Mouse (Mus musculus): ENCODE data around the gene Dennd4a.
"Not testable (repeated sequence)": the region's sequence is repeated elsewhere in the genome, so short reads cannot be mapped to it uniquely, and the experiment has no call there.

Gene Dennd4a

DNA sequence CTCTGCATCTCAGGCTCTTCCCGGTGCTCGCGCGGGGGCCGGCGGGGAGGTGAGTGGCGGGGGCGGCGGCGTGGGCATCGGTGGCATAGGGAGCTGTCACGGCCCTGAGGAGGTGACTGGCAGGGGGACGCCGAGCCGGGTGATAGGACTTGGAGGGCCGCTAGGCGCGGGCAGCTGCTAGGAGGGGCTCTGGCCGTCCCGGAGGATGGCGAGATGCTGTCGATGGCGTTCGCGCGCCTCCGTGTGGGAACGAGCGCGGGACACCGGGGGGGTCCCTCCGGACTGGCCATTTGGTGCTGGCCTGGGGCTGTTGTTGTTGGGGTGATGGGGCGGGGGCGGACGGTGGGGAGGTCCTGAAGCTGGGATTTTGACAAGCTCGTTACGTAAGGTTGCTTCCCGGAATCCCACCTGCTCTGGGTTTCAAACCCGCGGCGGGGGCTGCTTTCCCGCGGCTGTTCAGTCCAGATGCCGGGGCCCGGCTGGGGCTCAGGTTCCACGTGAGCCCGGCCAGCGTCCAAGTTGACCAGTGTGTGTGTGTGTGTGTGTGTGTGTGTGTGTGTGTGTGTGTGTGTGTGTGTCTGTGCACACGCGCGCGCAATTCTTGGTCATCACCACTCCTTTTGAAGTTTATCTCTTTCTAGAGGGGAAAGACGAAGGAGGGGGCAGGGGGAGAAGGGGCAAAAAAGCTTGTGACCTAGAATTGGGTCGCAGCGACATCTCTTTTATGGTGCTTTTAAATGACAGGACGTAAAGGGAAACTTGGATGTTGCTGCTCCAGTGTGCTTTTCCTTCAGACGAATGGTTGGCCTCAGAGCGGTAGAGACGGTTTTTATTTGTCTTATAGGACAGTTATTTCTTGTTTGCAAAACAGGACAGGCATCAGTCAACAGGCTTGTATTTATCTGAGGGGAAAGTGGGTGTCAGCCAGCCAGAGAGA lies 666 bp downstream of the Dennd4a start:
- peak; percentile 71 for DNase-seq (ENCODE audit: low spot score)

DNA sequence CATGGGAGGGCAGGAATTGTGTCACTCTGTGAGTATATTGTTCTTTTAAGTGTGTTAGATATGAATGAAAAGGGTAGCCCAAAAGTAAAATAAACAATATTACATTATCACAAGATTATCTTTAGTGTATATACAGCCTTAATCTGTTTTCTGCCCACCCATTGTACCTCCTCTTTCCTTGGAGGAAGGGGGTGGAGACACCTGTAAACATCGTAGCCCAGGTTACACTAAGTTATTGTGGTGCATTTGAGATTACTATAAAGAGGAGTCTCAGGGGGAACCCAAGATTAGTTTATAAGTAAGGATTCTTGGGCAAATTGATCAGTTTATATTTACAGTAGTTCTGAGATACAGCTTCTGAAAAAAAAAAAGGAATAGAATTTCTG lies 1.3 kb downstream of the Dennd4a start:
- DNase-seq (ENCODE audit: low spot score), result no peak

DNA sequence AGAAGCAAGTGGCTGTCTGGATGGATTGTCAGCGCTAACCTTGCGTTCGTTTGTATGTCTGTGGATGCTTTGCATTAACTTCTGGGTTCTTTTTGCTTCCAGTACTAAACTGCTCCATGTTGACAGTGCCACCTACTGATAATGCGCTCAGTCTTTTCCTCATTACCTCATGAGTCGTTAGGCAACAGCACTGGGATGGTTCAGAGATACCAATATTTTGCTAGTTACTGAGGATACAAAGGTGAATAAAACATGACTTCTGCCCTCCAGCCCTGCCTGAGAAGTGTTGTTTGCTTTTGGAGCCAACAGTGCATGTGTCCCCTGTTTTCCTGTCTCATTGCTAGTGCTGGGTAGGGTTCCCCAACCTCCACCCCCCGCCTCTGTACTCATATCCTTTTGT lies 3.1 kb downstream of the Dennd4a start:
- DNase-seq (ENCODE audit: low spot score), result no peak

DNA sequence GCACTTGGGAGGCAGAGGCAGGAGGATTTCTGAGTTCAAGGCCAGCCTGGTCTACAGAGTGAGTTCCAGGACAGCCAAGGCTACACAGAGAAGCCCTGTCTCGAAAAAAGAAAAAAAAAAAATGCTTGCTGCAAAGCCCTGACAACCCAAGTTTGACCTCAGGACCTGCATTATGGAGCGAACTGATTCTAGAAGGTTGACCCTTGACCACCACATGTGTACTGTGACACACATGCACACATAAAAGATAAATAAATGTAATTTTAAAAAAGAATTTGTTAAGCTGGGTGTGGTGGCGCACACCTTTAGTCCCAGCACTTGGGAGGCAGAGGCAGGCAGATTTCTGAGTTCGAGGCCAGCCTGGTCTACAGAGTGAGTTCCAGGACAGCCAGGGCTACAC lies 8.5 kb downstream of the Dennd4a start:
- not testable (repeated sequence) for DNase-seq (ENCODE audit: low spot score)

DNA sequence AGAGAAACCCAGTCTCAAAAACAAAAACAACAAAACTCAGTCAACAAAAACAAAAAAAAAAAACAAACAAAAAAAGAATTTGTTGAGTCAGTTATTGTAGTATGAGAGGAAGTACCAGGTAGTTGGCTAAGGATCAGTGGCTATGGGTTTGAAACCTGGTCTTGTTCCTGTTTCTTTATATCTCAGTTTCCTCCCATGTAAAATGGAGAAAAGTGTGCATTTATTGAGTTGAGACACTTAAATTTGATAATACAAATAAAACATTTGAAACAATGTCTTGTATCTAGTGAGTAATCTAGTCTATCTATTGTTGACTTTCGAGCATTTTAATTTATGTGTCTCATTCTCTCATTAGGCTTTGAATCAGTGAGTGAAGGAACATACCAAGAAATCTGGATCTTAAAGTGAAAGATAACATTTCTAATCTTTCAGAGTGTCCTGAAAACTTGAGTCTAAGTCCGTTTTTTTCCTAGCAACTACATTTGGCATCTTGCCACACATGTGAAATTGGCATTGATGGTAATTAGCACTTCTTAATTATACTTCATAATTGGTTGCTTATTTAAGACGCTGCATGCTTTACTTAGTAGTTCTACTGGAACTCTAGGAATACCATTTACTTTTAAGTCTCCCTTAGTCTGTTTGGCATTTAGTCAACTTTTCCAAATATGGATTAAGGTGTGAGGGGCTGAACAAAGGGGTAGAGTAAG lies 9.1 kb downstream of the Dennd4a start:
- DNase-seq (ENCODE audit: low spot score), result no peak

DNA sequence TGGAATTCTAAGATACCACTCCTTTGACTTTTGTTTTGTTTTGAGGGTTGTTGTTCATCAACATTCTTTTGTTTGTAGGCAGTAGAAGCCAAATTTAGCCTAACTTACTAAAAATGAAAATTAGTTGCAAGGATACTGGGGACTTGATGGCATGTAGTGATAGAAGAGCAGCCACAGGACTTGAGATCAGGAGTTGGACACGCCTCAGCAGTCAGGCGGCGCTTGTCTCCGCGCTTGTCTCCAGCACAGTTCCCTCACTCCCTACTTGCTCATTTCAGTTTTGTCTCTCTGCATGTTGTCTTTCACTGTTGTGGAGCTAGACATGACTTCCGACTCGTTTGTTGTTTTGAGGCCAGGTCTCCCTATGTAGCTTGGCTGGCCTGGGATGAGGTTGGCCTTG lies 11.1 kb downstream of the Dennd4a start:
- no peak for DNase-seq (ENCODE audit: low spot score)

DNA sequence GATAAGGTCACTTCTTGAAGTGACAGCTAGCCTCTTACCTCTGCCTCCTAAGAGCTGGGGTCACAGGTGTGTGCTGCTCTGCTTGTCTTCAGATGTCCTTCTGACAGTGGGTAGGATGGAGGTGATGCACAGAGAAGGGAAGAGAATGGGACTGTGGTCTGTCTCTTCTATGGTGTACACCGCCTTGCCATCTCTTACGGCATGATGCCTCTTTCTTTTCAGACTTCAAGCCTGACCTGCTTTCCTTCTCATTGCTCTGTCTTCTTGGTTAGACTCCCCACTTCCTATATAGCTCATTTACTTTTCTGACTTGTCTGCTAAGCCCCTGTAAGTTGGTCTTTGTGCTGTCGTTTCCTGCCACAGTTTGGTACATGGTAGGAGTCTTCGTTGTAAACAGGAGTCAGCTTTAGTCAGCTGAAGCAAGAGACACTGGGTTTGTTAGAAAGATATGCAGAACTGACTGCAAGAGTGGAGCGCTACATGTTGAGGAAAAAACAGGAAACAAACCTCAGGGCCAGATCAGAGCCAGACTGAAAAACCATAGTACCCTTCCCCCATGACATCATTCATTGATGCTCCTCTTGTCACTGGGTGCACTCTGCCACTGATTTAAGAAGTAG lies 13.4 kb downstream of the Dennd4a start:
- no peak for DNase-seq (ENCODE audit: low spot score)

DNA sequence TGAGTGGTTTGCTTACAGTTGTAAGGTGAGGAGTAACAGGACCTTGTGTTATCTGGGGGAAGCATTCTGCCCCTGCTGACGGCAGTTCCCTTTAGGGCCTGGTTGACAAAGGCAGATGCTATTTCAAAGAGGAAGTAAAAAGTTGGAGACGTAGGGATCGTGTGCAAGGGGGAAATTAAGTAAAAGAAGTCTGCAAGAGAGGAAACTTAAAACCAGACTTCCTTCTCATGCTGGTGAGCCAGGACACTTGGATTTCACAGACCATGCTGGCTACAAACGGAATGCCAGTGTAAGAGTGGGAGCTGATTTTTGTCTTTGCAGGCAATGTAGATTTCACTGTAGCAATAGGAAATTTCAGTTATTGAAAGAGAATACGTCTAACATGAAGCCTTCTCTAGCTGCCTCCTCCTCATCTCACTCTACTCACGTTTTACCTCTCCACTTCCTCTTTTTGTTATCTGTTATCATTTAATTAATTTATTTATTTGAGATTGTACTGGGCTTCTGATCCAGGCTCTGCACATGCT lies 19.0 kb downstream of the Dennd4a start:
- DNase-seq (ENCODE audit: low spot score), result no peak

DNA sequence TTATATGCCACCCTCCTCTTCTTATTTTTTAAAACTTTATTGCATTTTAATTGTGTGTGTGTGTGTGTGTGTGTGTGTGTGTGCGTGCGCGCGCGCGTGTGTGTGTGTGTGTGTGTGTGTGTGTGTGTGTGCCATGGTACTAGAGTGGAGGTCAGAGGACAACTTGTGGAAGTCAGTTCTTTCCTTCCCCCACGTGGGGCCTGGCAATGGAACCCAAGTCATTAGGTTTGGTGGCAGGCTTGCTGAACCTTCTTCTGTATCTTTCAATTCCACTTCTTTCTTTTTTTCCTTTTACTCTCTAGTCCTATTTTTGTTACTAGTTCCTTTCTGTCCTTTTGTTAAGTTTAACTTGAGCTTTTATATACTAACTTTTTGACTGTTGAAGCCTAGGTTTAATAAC lies 19.5 kb downstream of the Dennd4a start:
- DNase-seq (ENCODE audit: low spot score), result no peak

DNA sequence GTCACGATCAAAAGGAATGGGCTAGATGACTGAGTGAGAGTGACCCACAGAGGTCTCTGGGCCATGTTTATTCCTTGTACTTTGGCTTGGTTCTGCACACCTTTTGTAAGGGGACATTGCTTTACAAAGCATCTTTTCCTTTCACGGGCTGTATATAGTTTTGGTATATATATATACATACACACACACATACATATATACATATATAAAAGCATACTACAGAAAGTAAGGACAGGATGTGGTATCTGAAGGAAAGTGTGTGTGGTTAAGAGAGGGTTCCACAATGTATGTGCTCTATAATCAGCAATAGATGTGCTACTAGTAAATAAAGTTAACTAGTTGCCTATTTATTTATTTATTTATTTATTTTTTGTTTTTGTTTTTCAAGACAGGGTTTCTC lies 20.6 kb downstream of the Dennd4a start:
- no peak for DNase-seq (ENCODE audit: low spot score)

DNA sequence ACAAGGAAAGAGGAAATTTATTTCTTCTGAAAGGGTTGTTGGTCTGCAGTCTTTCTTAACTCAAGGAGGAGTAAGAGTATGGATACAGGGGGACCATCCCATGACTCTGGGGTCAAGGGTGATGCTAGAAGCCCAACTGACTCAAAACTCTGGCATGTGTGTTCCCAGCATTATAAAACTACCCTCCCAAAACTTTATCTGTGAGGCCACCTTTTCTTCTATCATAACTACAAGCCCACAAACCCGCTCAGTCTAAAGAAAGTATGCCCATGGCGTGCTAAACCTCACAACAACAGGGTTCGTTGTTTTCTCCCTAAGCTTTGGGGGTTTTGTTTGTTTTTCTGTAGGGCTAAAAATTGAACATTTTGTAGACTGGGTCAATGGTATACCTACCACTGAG lies 23.3 kb downstream of the Dennd4a start:
- no peak for DNase-seq (ENCODE audit: low spot score)

DNA sequence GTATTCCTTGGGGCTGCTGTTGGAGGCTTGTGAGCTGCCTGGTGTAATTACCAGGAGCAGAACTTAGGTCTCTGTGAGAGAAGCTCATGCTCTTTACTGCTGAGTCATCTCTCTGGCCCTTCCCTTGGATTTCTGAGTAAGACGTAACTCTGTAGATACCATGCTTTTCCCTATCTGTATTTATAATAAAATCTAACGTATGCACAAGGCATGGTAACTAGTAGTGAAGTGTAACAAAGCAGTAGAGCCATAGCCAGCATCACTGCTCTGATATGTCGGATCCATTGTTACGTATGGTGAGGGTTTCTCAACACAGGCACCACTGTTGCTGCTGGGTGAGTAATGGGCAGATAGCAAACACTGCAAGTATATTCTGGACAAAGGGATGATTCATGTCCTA lies 34.2 kb downstream of the Dennd4a start:
- no peak for DNase-seq (ENCODE audit: low spot score)

DNA sequence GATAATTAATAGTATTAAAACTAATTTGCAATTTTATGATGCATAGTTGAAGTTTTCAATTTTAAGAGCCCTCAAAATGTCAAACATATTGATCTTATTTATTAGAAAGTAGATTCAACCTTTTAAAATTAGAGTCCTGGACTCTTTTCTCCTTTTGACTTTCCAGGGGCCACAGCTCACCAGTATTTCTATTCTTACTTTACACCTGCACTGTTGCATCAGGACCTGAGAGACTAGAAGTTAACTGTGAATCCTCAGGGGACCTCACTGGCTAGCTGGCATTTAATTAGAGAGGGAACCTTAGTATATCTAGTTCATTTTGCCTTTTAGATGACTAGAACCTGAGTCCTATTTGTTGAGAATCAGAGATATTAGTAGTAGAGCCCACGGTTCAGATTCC lies 38.4 kb downstream of the Dennd4a start:
- DNase-seq (ENCODE audit: low spot score), result no peak

DNA sequence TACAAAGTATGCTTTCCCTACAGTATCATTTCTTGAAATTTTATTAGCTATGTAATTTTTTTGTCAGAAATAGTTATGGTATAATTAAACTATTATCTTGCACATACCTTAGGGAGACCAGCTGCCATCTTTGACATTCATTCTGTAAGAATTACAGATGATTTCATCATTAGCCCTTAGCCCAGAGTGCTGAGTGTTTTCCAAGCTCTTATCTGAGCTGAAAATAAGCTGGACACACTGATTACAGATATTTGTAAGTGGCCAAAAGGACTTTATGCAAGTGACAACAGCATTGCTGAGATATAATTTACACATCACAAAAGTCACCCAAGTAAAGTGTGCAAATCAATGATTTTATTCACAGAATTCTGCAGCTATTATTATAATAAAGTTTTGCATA lies 48.9 kb downstream of the Dennd4a start:
- DNase-seq (ENCODE audit: low spot score), result no peak

DNA sequence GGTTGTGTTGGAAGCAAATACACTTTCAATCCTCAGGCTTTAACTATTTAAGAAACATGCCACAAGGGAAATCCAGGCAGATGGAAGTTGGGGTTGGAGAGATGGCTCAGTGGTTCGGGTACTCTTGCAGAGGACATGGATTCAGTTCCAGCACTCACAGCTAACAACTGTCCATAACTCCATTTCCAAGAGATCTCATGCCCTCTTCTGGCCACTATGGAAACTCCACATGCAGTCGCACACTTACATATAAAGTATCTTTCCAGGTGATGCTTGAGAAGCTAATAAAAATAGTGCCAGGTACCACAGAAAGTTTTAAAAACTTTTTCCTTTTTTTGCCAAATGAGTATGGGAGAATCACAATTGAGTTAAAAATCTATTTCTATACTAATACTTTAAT lies 51.5 kb downstream of the Dennd4a start:
- no peak for DNase-seq (ENCODE audit: low spot score)

DNA sequence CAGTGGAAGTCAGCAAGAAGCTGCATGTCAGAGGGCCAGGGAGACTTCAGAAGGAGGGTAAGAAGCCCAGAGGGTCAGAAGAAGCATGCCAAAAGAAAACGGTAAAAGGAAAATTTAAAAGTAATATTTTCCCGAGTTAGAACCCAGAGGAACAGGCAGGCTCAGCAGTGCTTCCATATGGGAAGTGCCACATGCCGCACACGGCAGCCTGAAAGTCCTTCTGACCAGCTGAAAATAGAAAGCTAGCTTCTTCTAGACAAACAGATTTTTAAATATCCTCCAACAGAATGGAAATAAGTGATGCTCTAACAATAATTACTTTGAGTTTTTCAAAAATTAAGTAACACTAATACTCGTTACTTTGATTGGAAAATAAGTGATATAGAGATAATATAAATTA lies 74.9 kb downstream of the Dennd4a start:
- no peak for DNase-seq (ENCODE audit: low spot score)

DNA sequence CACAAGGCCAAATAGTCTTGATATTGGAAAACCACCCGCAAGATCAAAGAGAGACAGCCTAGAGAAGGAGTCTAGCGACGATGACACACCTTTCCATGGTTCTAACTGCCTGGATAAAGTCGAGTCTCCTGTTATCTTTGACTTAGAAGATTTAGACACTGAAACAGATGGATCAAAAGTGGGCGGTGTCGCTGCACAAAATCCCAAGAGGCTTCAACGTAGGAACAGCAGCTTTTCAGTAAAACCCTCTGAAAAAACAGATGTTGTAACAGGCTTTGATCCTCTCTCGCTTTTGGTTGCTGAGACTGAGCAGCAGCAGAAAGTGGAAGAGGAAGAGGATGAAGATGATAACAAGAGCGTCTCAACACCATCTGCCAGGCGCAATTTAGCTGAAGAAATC lies 85.5 kb downstream of the Dennd4a start:
- DNase-seq (ENCODE audit: low spot score), result no peak

DNA sequence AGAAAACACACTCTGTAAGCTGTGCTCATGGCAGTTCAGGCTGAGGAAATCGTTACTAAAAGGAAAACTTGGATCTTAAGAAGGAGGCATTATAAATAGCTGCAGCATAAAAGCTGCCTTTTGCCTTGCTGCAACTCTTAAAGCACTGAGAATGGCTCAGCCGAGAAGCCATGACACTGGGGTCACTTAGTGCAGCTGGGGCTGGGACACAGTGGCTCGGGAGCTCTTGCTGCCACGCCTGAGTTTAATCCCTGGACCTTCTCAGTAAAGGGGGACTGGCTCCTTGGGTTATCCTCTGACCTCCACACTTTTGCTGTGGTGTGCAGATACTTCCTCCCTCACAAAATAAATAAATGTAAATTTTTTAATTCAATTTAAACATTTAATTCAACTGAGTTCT lies 91.7 kb downstream of the Dennd4a start:
- no peak for DNase-seq (ENCODE audit: low spot score)

DNA sequence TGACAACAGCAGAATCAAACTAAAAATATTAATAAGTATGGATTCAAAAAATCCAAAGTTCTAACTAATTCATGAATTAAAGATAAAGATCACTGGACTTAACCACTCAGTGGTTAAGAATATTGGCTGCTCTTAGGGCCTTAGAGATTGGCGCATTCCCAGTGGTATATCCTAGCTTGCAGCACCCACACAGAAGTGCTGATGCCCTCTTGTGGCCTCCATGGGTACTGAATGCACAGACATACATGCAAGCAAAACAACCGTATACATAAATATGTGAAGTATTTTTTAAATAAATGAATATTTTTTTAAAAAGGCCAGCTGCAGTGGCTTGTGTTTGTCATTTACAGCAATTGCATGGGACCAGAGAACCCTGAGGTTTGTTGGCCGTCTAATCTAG lies 92.2 kb downstream of the Dennd4a start:
- DNase-seq (ENCODE audit: low spot score), result peak; percentile 28

DNA sequence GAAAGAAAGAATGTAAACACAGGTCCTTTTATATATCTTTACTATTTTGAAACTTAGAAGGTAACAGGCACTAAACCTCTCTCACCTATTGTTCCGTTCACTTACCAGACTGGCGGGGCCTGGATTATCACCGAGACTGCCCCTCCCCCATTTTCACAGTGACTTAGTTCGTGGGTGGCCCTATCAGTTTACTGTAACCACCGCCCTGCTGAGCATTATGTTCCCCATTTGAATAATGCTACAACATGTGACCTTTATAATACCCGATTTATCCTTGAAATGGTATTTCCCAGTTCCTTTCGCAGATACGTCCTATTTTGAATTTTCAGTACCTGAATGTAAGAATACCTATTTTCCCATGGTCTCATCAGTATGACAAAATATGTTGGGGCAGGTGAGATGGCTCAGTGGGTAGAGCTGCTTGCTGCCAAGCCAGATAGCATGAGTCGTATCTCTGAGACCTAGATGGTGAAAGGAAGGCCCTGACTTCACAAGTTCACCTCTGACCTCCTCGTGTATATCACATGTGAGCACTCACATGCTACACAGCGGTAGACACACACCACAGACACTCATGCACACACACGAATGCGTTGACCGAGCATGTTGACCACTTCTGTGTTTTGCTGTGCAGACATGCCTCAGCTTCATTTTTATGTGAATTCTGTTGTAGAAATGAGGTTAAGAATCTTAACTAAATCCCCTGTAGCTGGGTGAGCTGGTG lies 93.9 kb downstream of the Dennd4a start:
- no peak for DNase-seq (ENCODE audit: low spot score)

DNA sequence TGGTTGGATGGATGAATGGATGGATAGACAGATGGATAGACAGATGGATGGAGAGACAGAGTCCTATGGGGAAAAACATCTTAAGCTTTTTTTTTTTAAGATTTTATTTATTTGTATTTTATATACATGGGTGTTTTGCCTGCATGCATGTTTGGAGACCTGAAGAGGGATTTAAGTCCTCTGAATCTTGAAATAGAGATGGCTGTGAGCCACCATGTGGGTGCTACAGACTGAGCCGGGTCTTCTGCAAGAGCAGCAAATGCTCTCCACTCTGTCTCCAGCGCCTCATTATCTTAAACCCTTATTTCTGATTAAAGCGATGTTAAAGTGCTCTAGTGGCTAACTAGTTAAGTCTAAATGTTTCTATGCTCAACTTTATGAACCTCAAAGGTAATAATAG lies 96.3 kb downstream of the Dennd4a start:
- DNase-seq (ENCODE audit: low spot score), result no peak

DNA sequence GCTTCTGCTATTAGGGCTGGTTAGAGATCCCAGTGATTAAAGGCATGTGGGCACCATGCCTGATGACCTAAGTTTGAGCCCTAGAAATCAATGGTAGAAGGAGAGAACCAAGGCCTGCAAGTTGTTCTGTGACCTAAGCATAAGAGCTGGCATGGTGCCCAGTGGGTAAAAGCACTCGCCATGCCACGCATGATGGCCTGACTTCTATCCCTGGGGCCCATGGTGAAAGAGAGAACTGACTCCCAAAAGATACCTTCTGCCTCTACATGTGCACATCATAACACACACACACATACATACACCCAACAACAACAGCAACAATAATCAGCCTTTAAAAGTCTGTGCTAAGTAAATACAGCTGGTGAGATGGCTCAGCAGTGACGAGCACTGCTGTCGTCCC lies 102.3 kb downstream of the Dennd4a start:
- DNase-seq (ENCODE audit: low spot score), result no peak
